Mouse (Mus musculus) myocyte (in vitro differentiated cells): ENCODE measurements around the gene Rnf181. TPM values are rescaled to one million over a fixed set of nuclear protein-coding genes. Genes with fewer than 3 reads are reported as not detected.
A peak's percentile ranks its signal among the peaks of the same experiment; 100 is the strongest.

Experiments
- H3K27me3 ChIP-seq: one replicate; pipeline ENCODE4 v1.6.1; 2011; ENCODE audit not compliant: control insufficient read depth, insufficient read depth, insufficient read length
- H3K36me3 ChIP-seq: one replicate; pipeline ENCODE4 v1.6.1; 2011; ENCODE audit not compliant: control insufficient read depth, insufficient read depth
- H3K4me2 ChIP-seq: one replicate; pipeline ENCODE4 v1.6.1; 2011; ENCODE audit warnings: low read depth, control low read depth
- H3K4me3 ChIP-seq: one replicate; pipeline ENCODE4 v1.5.1; 2011; ENCODE audit warnings: mild to moderate bottlenecking, control low read depth, moderate library complexity
- H3K79me2 ChIP-seq: one replicate; pipeline ENCODE4 v1.6.1; 2011; ENCODE audit not compliant: control insufficient read depth, insufficient read depth
- H3ac ChIP-seq: one replicate; pipeline ENCODE4 v1.6.1; 2011; ENCODE audit not compliant: control insufficient read depth, insufficient read length
- CEBPB ChIP-seq: IDR thresholded peaks from 2 replicates; pipeline ENCODE4 v1.6.1; 2011; ENCODE audit warnings: mild to moderate bottlenecking, moderate library complexity; ENCODE audit not compliant: poor library complexity, insufficient read depth, severe bottlenecking
- E2F4 ChIP-seq: IDR thresholded peaks from one replicate; pipeline ENCODE4 v1.6.1; 2011; ENCODE audit warnings: mild to moderate bottlenecking, control low read depth, moderate library complexity; ENCODE audit not compliant: insufficient read depth
- MAX ChIP-seq: IDR thresholded peaks from one replicate; pipeline ENCODE4 v1.6.1; 2011; ENCODE audit warnings: low read depth, mild to moderate bottlenecking, control low read depth
- MYOD1 ChIP-seq, 3 experiments: IDR thresholded peaks; one replicate each; pipeline ENCODE4 v1.6.1; 2011; ENCODE audit warnings: control low read depth in 2 of 3, low read depth in 2 of 3, mild to moderate bottlenecking in 2 of 3, moderate library complexity in 1 of 3; ENCODE audit not compliant: insufficient read length in 2 of 3, control insufficient read depth in 1 of 3
- MYOG ChIP-seq, 3 experiments: IDR thresholded peaks; one replicate each; pipeline ENCODE4 v1.6.1; 2011; ENCODE audit warnings: control low read depth in 2 of 3, low read depth in 2 of 3, mild to moderate bottlenecking in 2 of 3; ENCODE audit not compliant: insufficient read length in 2 of 3, control insufficient read depth in 1 of 3, insufficient read depth in 1 of 3
- POLR2A ChIP-seq: IDR thresholded peaks from one replicate; pipeline ENCODE4 v1.6.1; 2011; ENCODE audit warnings: low read depth, mild to moderate bottlenecking, control low read depth, moderate library complexity; ENCODE audit not compliant: insufficient read length
- POLR2AphosphoS2 ChIP-seq: IDR thresholded peaks from one replicate; pipeline ENCODE4 v1.6.1; 2011; ENCODE audit warnings: low read depth, control low read depth; ENCODE audit not compliant: insufficient read length
- REST ChIP-seq: IDR thresholded peaks from one replicate; pipeline ENCODE4 v1.6.1; 2011; ENCODE audit warnings: mild to moderate bottlenecking, control low read depth, moderate library complexity; ENCODE audit not compliant: insufficient read depth, insufficient read length
- SRF ChIP-seq: IDR thresholded peaks from one replicate; pipeline ENCODE4 v1.6.1; 2011; ENCODE audit warnings: low read depth; ENCODE audit not compliant: control insufficient read depth, insufficient read length
- TCF12 ChIP-seq: IDR thresholded peaks from one replicate; pipeline ENCODE4 v1.6.1; 2011; ENCODE audit warnings: mild to moderate bottlenecking, control low read depth; ENCODE audit not compliant: poor library complexity, insufficient read depth, severe bottlenecking
- TCF3 ChIP-seq: IDR thresholded peaks from one replicate; pipeline ENCODE4 v1.6.1; 2011; ENCODE audit warnings: low read depth, control low read depth; ENCODE audit not compliant: insufficient read length
- USF1 ChIP-seq: IDR thresholded peaks from one replicate; pipeline ENCODE4 v1.6.1; 2011; ENCODE audit warnings: low read depth, mild to moderate bottlenecking, control low read depth, moderate library complexity
- polyA plus RNA-seq: library from polyadenylated mRNA; unstranded; fragments of >200 nt; fragmentation: generic; extraction: Trizol; gene quantifications from one replicate; pipeline ENCODE4 v1.2.1, GENCODE M21; 2012; ENCODE audit warnings: missing spikeins

The Rnf181 gene
- 169 TPM for polyA plus RNA-seq

GRCm38 (mm10) chr6:72366844-72367443 lies at the start of gene Rnf181:
Gene Rnf181, minus strand, starts transcription at chr6:72366956.
- Histone ChIP-seq H3ac (no peak within 1 kb of the TSS), H3K36me3 (peaks cover 3% of the 10 kb centered on the region), H3K27me3 (no peaks in the 10 kb centered on the region), H3K4me3 (no peak within 1 kb of the TSS), H3K79me2 (peaks cover 2% of the 10 kb centered on the region), H3K4me2 (no peak within 1 kb of the TSS)
- TF ChIP-seq CEBPB (no peak), POLR2AphosphoS2 (peak; percentile 44)

- TF ChIP-seq CEBPB (no peak), MYOD1 (IDR thresholded peaks at IDR 0.05; ENCODE audit: control insufficient read depth in 1 of 3, insufficient read length in 2 of 3, low read depth in 2 of 3) (no peak), USF1 (no peak)
- Histone ChIP-seq H3K27me3 (no peaks in the 10 kb centered on the region), H3K4me3 (no peak overlapping the region), H3K79me2 (peaks cover 23% of the 10 kb centered on the region), H3K4me2 (peak overlapping the region; percentile 15), H3K36me3 (peaks cover 9% of the 10 kb centered on the region), H3ac (no peak overlapping the region)
Measured at GRCm38 (mm10) chr6:72415964-72416772, 49.4 kb upstream of the Rnf181 start.

- Histone ChIP-seq H3K79me2 (peaks cover 23% of the 10 kb centered on the region), H3K27me3 (no peaks in the 10 kb centered on the region), H3K4me2 (peak overlapping the region; percentile 96), H3ac (no peak overlapping the region), H3K36me3 (peaks cover 4% of the 10 kb centered on the region), H3K4me3 (peak overlapping the region; percentile 67)
- no peak for TF ChIP-seq CEBPB
- no peak for TF ChIP-seq MYOG (IDR thresholded peaks at IDR 0.05; ENCODE audit: control insufficient read depth in 1 of 3, insufficient read depth in 1 of 3, insufficient read length in 2 of 3, low read depth in 2 of 3)
- TF ChIP-seq TCF12: no peak
- no peak for TF ChIP-seq USF1
- TF ChIP-seq TCF3: no peak
- TF ChIP-seq POLR2AphosphoS2: no peak
- no peak for TF ChIP-seq SRF
- no peak for TF ChIP-seq MYOD1 (IDR thresholded peaks at IDR 0.05; ENCODE audit: control insufficient read depth in 1 of 3, insufficient read length in 2 of 3, low read depth in 2 of 3)
- no peak for TF ChIP-seq MAX
- TF ChIP-seq E2F4: no peak
- TF ChIP-seq REST: no peak
- TF ChIP-seq POLR2A: no peak
Measured at GRCm38 (mm10) chr6:72415181-72415580, 48.4 kb upstream of the Rnf181 start.

GRCm38 (mm10) chr6:72414076-72414756 lies 47.5 kb upstream of the Rnf181 start, which contains the start of gene Ggcx:
Gene Ggcx, plus strand, starts transcription at chr6:72414308.
- TF ChIP-seq POLR2A: peak; percentile 90
- TF ChIP-seq CEBPB: no peak
- TF ChIP-seq REST: no peak
- TF ChIP-seq MYOD1 (IDR thresholded peaks at IDR 0.05; ENCODE audit: control insufficient read depth in 1 of 3, insufficient read length in 2 of 3, low read depth in 2 of 3): peak in 1 of 3 experiments; percentile 32
- no peak for TF ChIP-seq TCF3
- TF ChIP-seq POLR2AphosphoS2: peak; percentile 88
- TF ChIP-seq E2F4: no peak
- no peak for TF ChIP-seq MYOG (IDR thresholded peaks at IDR 0.05; ENCODE audit: control insufficient read depth in 1 of 3, insufficient read depth in 1 of 3, insufficient read length in 2 of 3, low read depth in 2 of 3)
- TF ChIP-seq TCF12: no peak
- peak; percentile 32 for TF ChIP-seq SRF
- TF ChIP-seq MAX: no peak
- no peak for TF ChIP-seq USF1
- H3ac ChIP-seq: peak within 1 kb of the TSS; percentile 26
- peak within 1 kb of the TSS; percentile 67 for H3K4me3 ChIP-seq
- no peaks in the 10 kb centered on the region for H3K27me3 ChIP-seq
- peak within 1 kb of the TSS; percentile 96 for H3K4me2 ChIP-seq
- peaks cover 23% of the 10 kb centered on the region for H3K79me2 ChIP-seq
- H3K36me3 ChIP-seq: peaks cover 4% of the 10 kb centered on the region
